Mouse (Mus musculus) MEL (cell line): ENCODE data around the gene Pdss2. TPM values are rescaled to one million over a fixed set of nuclear protein-coding genes. Genes with fewer than 3 reads are reported as not detected.

Source experiments
- DNase-seq: peaks from one replicate; pipeline ENCODE4 v3.0.0; 2011; ENCODE audit warnings: low read depth, low spot score
- H3K27ac ChIP-seq: 2 replicates; pipeline ENCODE4 v1.5.1; 2012; ENCODE audit warnings: low read depth, mild to moderate bottlenecking, control low read depth, low read length, moderate library complexity; ENCODE audit not compliant: control insufficient read depth
- H3K27me3 ChIP-seq, 2 experiments: fragments of 150-350 bp in 1 of 2; sonication (generic) in 1 of 2; 2 replicates each; pipeline ENCODE4 v1.6.1; 2012; ENCODE audit warnings: low read length in 2 of 2, mild to moderate bottlenecking in 2 of 2, improper control_type of control experiment in 1 of 2, moderate library complexity in 1 of 2; ENCODE audit not compliant: insufficient read depth in 2 of 2, control insufficient read depth in 1 of 2
- H3K36me3 ChIP-seq, 2 experiments: 2 replicates each; pipeline ENCODE4 v1.6.1; 2012 to 2014; ENCODE audit warnings: low read length in 2 of 2, improper control_type of control experiment in 1 of 2, inconsistent platforms in 1 of 2, mild to moderate bottlenecking in 1 of 2; ENCODE audit not compliant: insufficient read depth in 2 of 2, control insufficient read depth in 1 of 2
- H3K4me1 ChIP-seq, 2 experiments: fragments of 150-350 bp in 1 of 2; sonication (generic) in 1 of 2; 2 replicates each; pipeline ENCODE4 v1.6.1; 2012; ENCODE audit warnings: low read length in 2 of 2, improper control_type of control experiment in 1 of 2, mild to moderate bottlenecking in 1 of 2; ENCODE audit not compliant: insufficient read depth in 2 of 2, control insufficient read depth in 1 of 2
- H3K4me3 ChIP-seq, 2 experiments: fragments of 150-350 bp in 1 of 2; sonication (generic) in 1 of 2; 2 replicates each; pipeline ENCODE4 v1.5.1; 2012; ENCODE audit warnings: low read depth in 2 of 2, low read length in 2 of 2, mild to moderate bottlenecking in 2 of 2, moderate library complexity in 2 of 2, control low read depth in 1 of 2, improper control_type of control experiment in 1 of 2; ENCODE audit not compliant: control insufficient read depth in 1 of 2, insufficient read depth in 1 of 2
- H3K79me2 ChIP-seq: 2 replicates; pipeline ENCODE4 v1.6.1; 2012; ENCODE audit warnings: mild to moderate bottlenecking, low read length, moderate library complexity; ENCODE audit not compliant: control insufficient read depth, poor library complexity, insufficient read depth
- H3K9ac ChIP-seq: 2 replicates; pipeline ENCODE4 v1.6.1; 2012; ENCODE audit warnings: low read depth, mild to moderate bottlenecking, control low read depth, low read length, moderate library complexity; ENCODE audit not compliant: control insufficient read depth, poor library complexity, severe bottlenecking
- H3K9me3 ChIP-seq: fragments of 150-350 bp; sonication (generic); replicated peaks from 2 replicates; pipeline ENCODE4 v1.6.1; 2012; ENCODE audit warnings: mild to moderate bottlenecking, low read length, improper control_type of control experiment, moderate library complexity; ENCODE audit not compliant: insufficient read depth
- BHLHE40 ChIP-seq: IDR thresholded peaks from 2 replicates; pipeline ENCODE4 v1.6.1; 2012; ENCODE audit warnings: low read depth, mild to moderate bottlenecking, inconsistent platforms, low read length, improper control_type of control experiment, borderline replicate concordance
- CHD1 ChIP-seq: IDR thresholded peaks from 2 replicates; pipeline ENCODE4 v1.6.1; 2012; ENCODE audit warnings: low read depth, mild to moderate bottlenecking, inconsistent platforms, low read length, improper control_type of control experiment
- CHD2 ChIP-seq: IDR thresholded peaks from 2 replicates; pipeline ENCODE4 v1.6.1; 2011; ENCODE audit warnings: low read length, improper control_type of control experiment
- CTCF ChIP-seq, 3 experiments: IDR thresholded peaks in 2 of 3; conservative IDR thresholded peaks in 1 of 3; 2 replicates each; pipeline ENCODE4 v1.5.1; 2011 to 2012; ENCODE audit warnings: low read length in 3 of 3, low read depth in 2 of 3, mild to moderate bottlenecking in 2 of 3, improper control_type of control experiment in 1 of 3, inconsistent platforms in 1 of 3, mixed read lengths in 1 of 3, moderate library complexity in 1 of 3; ENCODE audit not compliant: control insufficient read depth in 1 of 3, insufficient read depth in 1 of 3, poor library complexity in 1 of 3, severe bottlenecking in 1 of 3
- EP300 ChIP-seq, 2 experiments: IDR thresholded peaks; 2 replicates each; pipeline ENCODE4 v1.6.1; 2011; ENCODE audit warnings: improper control_type of control experiment in 2 of 2, low read length in 2 of 2, low read depth in 1 of 2, mild to moderate bottlenecking in 1 of 2
- GABPA ChIP-seq: IDR thresholded peaks from 2 replicates; pipeline ENCODE4 v1.6.1; 2012; ENCODE audit warnings: low read depth, mild to moderate bottlenecking, inconsistent platforms, low read length, improper control_type of control experiment, moderate library complexity
- GATA1 ChIP-seq: IDR thresholded peaks from 2 replicates; pipeline ENCODE4 v1.6.1; 2011; ENCODE audit warnings: low read depth, low read length, improper control_type of control experiment
- HCFC1 ChIP-seq: IDR thresholded peaks from 2 replicates; pipeline ENCODE4 v1.6.1; 2012; ENCODE audit warnings: low read depth, mild to moderate bottlenecking, inconsistent platforms, low read length, improper control_type of control experiment, moderate library complexity
- MAFK ChIP-seq: IDR thresholded peaks from 2 replicates; pipeline ENCODE4 v1.6.1; 2011; ENCODE audit warnings: low read depth, mild to moderate bottlenecking, low read length, improper control_type of control experiment, borderline replicate concordance
- MAZ ChIP-seq: IDR thresholded peaks from 2 replicates; pipeline ENCODE4 v1.6.1; 2012; ENCODE audit warnings: low read depth, mild to moderate bottlenecking, inconsistent platforms, low read length, improper control_type of control experiment
- MXI1 ChIP-seq: IDR thresholded peaks from 2 replicates; pipeline ENCODE4 v1.6.1; 2011; ENCODE audit warnings: mild to moderate bottlenecking, low read depth, low read length, improper control_type of control experiment
- MYC ChIP-seq: IDR thresholded peaks from 2 replicates; pipeline ENCODE4 v1.6.1; 2011; ENCODE audit warnings: low read depth, mild to moderate bottlenecking, low read length, improper control_type of control experiment, moderate library complexity
- NELFE ChIP-seq: IDR thresholded peaks from 2 replicates; pipeline ENCODE4 v1.6.1; 2011; ENCODE audit warnings: low read depth, low read length, improper control_type of control experiment
- NRF1 ChIP-seq: IDR thresholded peaks from 2 replicates; pipeline ENCODE4 v1.6.1; 2014; ENCODE audit warnings: low read depth, mild to moderate bottlenecking, inconsistent platforms, low read length, improper control_type of control experiment, moderate library complexity; ENCODE audit not compliant: poor library complexity, insufficient read depth, severe bottlenecking
- POLR2AphosphoS5 ChIP-seq: IDR thresholded peaks from 2 replicates; pipeline ENCODE4 v1.6.1; 2012; ENCODE audit warnings: low read depth, borderline replicate concordance, mild to moderate bottlenecking, inconsistent platforms, low read length, moderate library complexity, mixed read lengths
- RCOR1 ChIP-seq: IDR thresholded peaks from 2 replicates; pipeline ENCODE4 v1.6.1; 2012; ENCODE audit warnings: low read depth, mild to moderate bottlenecking, inconsistent platforms, low read length, improper control_type of control experiment
- SMC3 ChIP-seq: IDR thresholded peaks from 2 replicates; pipeline ENCODE4 v1.6.1; 2011; ENCODE audit warnings: low read depth, low read length, improper control_type of control experiment
- TCF12 ChIP-seq: IDR thresholded peaks from 2 replicates; pipeline ENCODE4 v1.6.1; 2014; ENCODE audit warnings: low read depth, mild to moderate bottlenecking, inconsistent platforms, low read length, improper control_type of control experiment, moderate library complexity
- USF2 ChIP-seq, 2 experiments: IDR thresholded peaks; 2 replicates each; pipeline ENCODE4 v1.6.1; 2011 to 2012; ENCODE audit warnings: improper control_type of control experiment in 2 of 2, low read length in 2 of 2, borderline replicate concordance in 1 of 2, inconsistent platforms in 1 of 2, low read depth in 1 of 2, mild to moderate bottlenecking in 1 of 2; ENCODE audit not compliant: insufficient read depth in 1 of 2
- ZKSCAN1 ChIP-seq: IDR thresholded peaks from 2 replicates; pipeline ENCODE4 v1.6.1; 2012; ENCODE audit warnings: low read depth, mild to moderate bottlenecking, inconsistent platforms, low read length, improper control_type of control experiment, moderate library complexity
- polyA plus RNA-seq, 2 experiments: library from polyadenylated mRNA; stranded (reverse) in 1 of 2; unstranded in 1 of 2; fragments of >175 nt in 1 of 2; fragments of >200 nt in 1 of 2; gene quantifications; 2 replicates each; pipeline versions ENCODE4 v1.2.1 to v1.2.4; 2012; ENCODE audit warnings: low replicate concordance in 2 of 2, low read depth in 1 of 2; ENCODE audit not compliant: insufficient read length in 2 of 2, insufficient read depth in 1 of 2, missing spikeins in 1 of 2
- total RNA-seq: library from RNA; depleted of rRNA; stranded (reverse); fragments of 300-350 nt; gene quantifications from 2 replicates; pipeline ENCODE4 v1.2.3, GENCODE M21; 2012

Pdss2 gene
- total and polyA plus RNA-seq, 3 experiments = 14.3 to 14.8 TPM; not detected in 1

GRCm38 (mm10) chr10:43331931-43332701, 110.8 kb downstream of the Pdss2 start:
- TF ChIP-seq POLR2AphosphoS5 = no peak
- TF ChIP-seq SMC3 = no peak
- no peak for TF ChIP-seq GABPA
- no peak for TF ChIP-seq GATA1
- no peak for TF ChIP-seq MAFK
- TF ChIP-seq BHLHE40 = no peak
- TF ChIP-seq EP300 (IDR thresholded peaks at IDR 0.05; ENCODE audit: low read depth in 1 of 2, low read length in 2 of 2) = no peak
- TF ChIP-seq MXI1 = no peak
- TF ChIP-seq CHD1 = no peak
- TF ChIP-seq TCF12 = no peak
- TF ChIP-seq CTCF (IDR thresholded peaks at IDR 0.05 in 2 of 3, conservative IDR thresholded peaks at IDR 0.05 in 1 of 3; ENCODE audit: control insufficient read depth in 1 of 3, insufficient read depth in 1 of 3, low read depth in 2 of 3, low read length in 3 of 3, poor library complexity in 1 of 3, severe bottlenecking in 1 of 3) = no peak
- TF ChIP-seq NELFE = no peak
- TF ChIP-seq HCFC1 = no peak
- TF ChIP-seq USF2 (IDR thresholded peaks at IDR 0.05; ENCODE audit: borderline replicate concordance in 1 of 2, insufficient read depth in 1 of 2, low read depth in 1 of 2, low read length in 2 of 2) = no peak
- TF ChIP-seq CHD2 = no peak
- TF ChIP-seq NRF1 = no peak
- no peak for TF ChIP-seq ZKSCAN1
- TF ChIP-seq MAZ = no peak
- no peak for TF ChIP-seq RCOR1
- TF ChIP-seq MYC = no peak
- H3K9ac ChIP-seq = no peak overlapping the region
- H3K9me3 ChIP-seq = no peaks in the 10 kb centered on the region
- DNase-seq = no peak
- peaks cover 0 to 4% of the 10 kb centered on the region in 2 experiments; a peak in 2 of 4 replicates for H3K4me1 ChIP-seq
- peaks cover 0 to 5% of the 10 kb centered on the region in 2 experiments; a peak in 2 of 4 replicates for H3K36me3 ChIP-seq
- no peaks in the 10 kb centered on the region for H3K27me3 ChIP-seq
- no peak overlapping the region for H3K4me3 ChIP-seq
- H3K27ac ChIP-seq = no peak overlapping the region
- H3K79me2 ChIP-seq = no peaks in the 10 kb centered on the region
